Mouse (Mus musculus) heart, embryonic 15.5 days (tissue): ENCODE measurements at regions not wholly inside any gene's neighbourhood (a gene's known extent, or its start where the extent isn't known, plus 50 kb on each side); places are given as distances from the start of the nearest gene placed in this dataset.

Experiments
- ATAC-seq: fragments of 200-750 bp; cut with Nextera tagmentation; replicated peaks from 2 replicates; pipeline ENCODE4 v1.8.0; 2017; ENCODE audit warnings: low read depth, moderate TSS enrichment; ENCODE audit not compliant: insufficient number of reproducible peaks, insufficient read depth, low FRiP score
- H3K27ac ChIP-seq: fragments of 300-500 bp; sonication (generic); 2 replicates; pipeline ENCODE4 v1.5.1; 2015; ENCODE audit warnings: mild to moderate bottlenecking, inconsistent platforms
- H3K27me3 ChIP-seq: fragments of 300-500 bp; sonication (generic); 2 replicates; pipeline ENCODE4 v1.6.1; 2015; ENCODE audit warnings: inconsistent platforms
- H3K36me3 ChIP-seq: fragments of 300-500 bp; sonication (generic); 2 replicates; pipeline ENCODE4 v1.6.1; 2015; ENCODE audit warnings: mild to moderate bottlenecking, inconsistent platforms
- H3K4me1 ChIP-seq: fragments of 300-500 bp; sonication (generic); replicated peaks from 2 replicates; pipeline ENCODE4 v1.6.1; 2015; ENCODE audit warnings: inconsistent platforms
- H3K4me2 ChIP-seq: fragments of 300-500 bp; sonication (generic); 2 replicates; pipeline ENCODE4 v1.6.1; 2015; ENCODE audit warnings: inconsistent platforms, mild to moderate bottlenecking, moderate library complexity
- H3K4me3 ChIP-seq: fragments of 300-500 bp; sonication (generic); 2 replicates; pipeline ENCODE4 v1.5.1; 2015; ENCODE audit warnings: mild to moderate bottlenecking, inconsistent platforms
- H3K9ac ChIP-seq: fragments of 300-500 bp; sonication (generic); 2 replicates; pipeline ENCODE4 v1.6.1; 2015; ENCODE audit warnings: mild to moderate bottlenecking, inconsistent platforms
- H3K9me3 ChIP-seq: fragments of 300-500 bp; sonication (generic); replicated peaks from 2 replicates; pipeline ENCODE4 v1.6.1; 2016; ENCODE audit warnings: inconsistent platforms
- WGBS: fragments of 180-500 bp; shearing (Covaris S2); methylation state at CpG from one replicate; pipeline ENCODE4 v1.1.7; 2015; ENCODE audit warnings: mixed read lengths; 5-methylcytosine and 5-hydroxymethylcytosine counted together

- no peak overlapping the region for H3K4me3 ChIP-seq
- no peaks in the 10 kb centered on the region for H3K4me1 ChIP-seq
- WGBS, result 66% methylated on average over 3 of the region's 3 CpGs
- H3K27ac ChIP-seq, result no peak overlapping the region
- no peaks in the 10 kb centered on the region for H3K36me3 ChIP-seq
- H3K9me3 ChIP-seq, result no peaks in the 10 kb centered on the region
- no peak overlapping the region for H3K9ac ChIP-seq
- H3K27me3 ChIP-seq, result no peaks in the 10 kb centered on the region
- no peak overlapping the region for H3K4me2 ChIP-seq
- ATAC-seq, result no peak
These were observed 102.9 kb upstream of the Fut8 start for GRCm38 (mm10) chr12:77135067-77135466.

GRCm38 (mm10) chr12:77134306-77135010 is 103.5 kb upstream of the Fut8 start:
- H3K27ac ChIP-seq, result no peak overlapping the region
- no peak for ATAC-seq
- no peaks in the 10 kb centered on the region for H3K4me1 ChIP-seq
- H3K9ac ChIP-seq, result no peak overlapping the region
- no peaks in the 10 kb centered on the region for H3K9me3 ChIP-seq
- WGBS, result 45% methylated on average over 9 of the region's 9 CpGs
- no peaks in the 10 kb centered on the region for H3K36me3 ChIP-seq
- H3K4me2 ChIP-seq, result no peak overlapping the region
- no peaks in the 10 kb centered on the region for H3K27me3 ChIP-seq
- H3K4me3 ChIP-seq, result no peak overlapping the region

- H3K4me1 ChIP-seq, result no peaks in the 10 kb centered on the region
- no peak for ATAC-seq
- H3K9ac ChIP-seq, result no peak overlapping the region
- 69% methylated on average over 5 of the region's 5 CpGs for WGBS
- H3K4me2 ChIP-seq, result no peak overlapping the region
- H3K27ac ChIP-seq, result no peak overlapping the region
- no peaks in the 10 kb centered on the region for H3K36me3 ChIP-seq
- no peaks in the 10 kb centered on the region for H3K9me3 ChIP-seq
- no peaks in the 10 kb centered on the region for H3K27me3 ChIP-seq
- no peak overlapping the region for H3K4me3 ChIP-seq
These were observed 104.2 kb upstream of the Fut8 start for GRCm38 (mm10) chr12:77133465-77134305.

- Histone ChIP-seq H3K9ac (no peak overlapping the region), H3K4me1 (no peaks in the 10 kb centered on the region), H3K27me3 (no peaks in the 10 kb centered on the region), H3K4me2 (no peak overlapping the region), H3K27ac (no peak overlapping the region), H3K4me3 (no peak overlapping the region), H3K9me3 (no peaks in the 10 kb centered on the region), H3K36me3 (no peaks in the 10 kb centered on the region)
- ATAC-seq, result no peak
- 55% methylated on average over 7 of the region's 7 CpGs for WGBS
These were observed 106.6 kb upstream of the Fut8 start for GRCm38 (mm10) chr12:77131328-77131727.

- no peak overlapping the region for H3K27ac ChIP-seq
These were observed 107.4 kb upstream of the Fut8 start for GRCm38 (mm10) chr12:77130526-77130925.

GRCm38 (mm10) chr12:77124267-77124666 is 113.7 kb upstream of the Fut8 start:
- WGBS, result 65% methylated on average over 1 of the region's 1 CpGs
- Histone ChIP-seq H3K9me3 (no peaks in the 10 kb centered on the region), H3K4me1 (no peaks in the 10 kb centered on the region), H3K9ac (no peak overlapping the region), H3K4me2 (no peak overlapping the region), H3K27me3 (no peaks in the 10 kb centered on the region), H3K27ac (no peak overlapping the region), H3K4me3 (no peak overlapping the region), H3K36me3 (no peaks in the 10 kb centered on the region)
- ATAC-seq, result no peak

More at GRCm38 (mm10) chr12:77130526-77130925, 107.4 kb upstream of the Fut8 start:
- no peak overlapping the region for H3K9ac ChIP-seq
- no peaks in the 10 kb centered on the region for H3K36me3 ChIP-seq
- 60% methylated on average over 6 of the region's 6 CpGs for WGBS
- no peaks in the 10 kb centered on the region for H3K9me3 ChIP-seq
- H3K4me2 ChIP-seq, result no peak overlapping the region
- H3K4me1 ChIP-seq, result no peaks in the 10 kb centered on the region
- H3K4me3 ChIP-seq, result no peak overlapping the region
- no peaks in the 10 kb centered on the region for H3K27me3 ChIP-seq
- ATAC-seq, result no peak

GRCm38 (mm10) chr12:77113516-77113915 is 124.4 kb upstream of the Fut8 start:
- Histone ChIP-seq H3K27ac (no peak overlapping the region), H3K9me3 (no peaks in the 10 kb centered on the region), H3K36me3 (no peaks in the 10 kb centered on the region), H3K9ac (no peak overlapping the region), H3K27me3 (no peaks in the 10 kb centered on the region), H3K4me2 (no peak overlapping the region), H3K4me3 (no peak overlapping the region), H3K4me1 (no peaks in the 10 kb centered on the region)
- no peak for ATAC-seq
- WGBS, result 57% methylated on average over 2 of the region's 2 CpGs

- WGBS, result 72% methylated on average over 2 of the region's 2 CpGs
- no peaks in the 10 kb centered on the region for H3K9me3 ChIP-seq
- no peak overlapping the region for H3K27ac ChIP-seq
- no peak overlapping the region for H3K4me3 ChIP-seq
- no peaks in the 10 kb centered on the region for H3K27me3 ChIP-seq
- no peak overlapping the region for H3K9ac ChIP-seq
- no peaks in the 10 kb centered on the region for H3K4me1 ChIP-seq
- no peaks in the 10 kb centered on the region for H3K36me3 ChIP-seq
- H3K4me2 ChIP-seq, result no peak overlapping the region
- ATAC-seq, result no peak
These were observed 125.8 kb upstream of the Fut8 start for GRCm38 (mm10) chr12:77112133-77112532.

- Histone ChIP-seq H3K27ac (no peak overlapping the region), H3K9me3 (no peaks in the 10 kb centered on the region), H3K4me1 (no peaks in the 10 kb centered on the region), H3K36me3 (no peaks in the 10 kb centered on the region), H3K9ac (no peak overlapping the region), H3K27me3 (no peaks in the 10 kb centered on the region), H3K4me3 (no peak overlapping the region), H3K4me2 (no peak overlapping the region)
- no peak for ATAC-seq
- WGBS, result 74% methylated on average over 3 of the region's 3 CpGs
These were observed 130.7 kb upstream of the Fut8 start for GRCm38 (mm10) chr12:77107251-77107650.

- Histone ChIP-seq H3K4me2 (no peak overlapping the region), H3K4me3 (no peak overlapping the region), H3K4me1 (no peaks in the 10 kb centered on the region), H3K9ac (no peak overlapping the region), H3K27me3 (no peaks in the 10 kb centered on the region), H3K27ac (no peak overlapping the region), H3K9me3 (no peaks in the 10 kb centered on the region), H3K36me3 (no peaks in the 10 kb centered on the region)
- ATAC-seq, result no peak
- 76% methylated on average over 4 of the region's 4 CpGs for WGBS
These were observed 131.9 kb upstream of the Fut8 start for GRCm38 (mm10) chr12:77105887-77106600.

GRCm38 (mm10) chr12:77100482-77100881 is 137.4 kb upstream of the Fut8 start:
- no peak overlapping the region for H3K27ac ChIP-seq
- H3K4me2 ChIP-seq, result no peak overlapping the region
- no peak overlapping the region for H3K9ac ChIP-seq
- H3K36me3 ChIP-seq, result no peaks in the 10 kb centered on the region
- 81% methylated on average over 2 of the region's 2 CpGs for WGBS
- H3K27me3 ChIP-seq, result no peaks in the 10 kb centered on the region
- ATAC-seq, result no peak
- no peaks in the 10 kb centered on the region for H3K9me3 ChIP-seq
- no peaks in the 10 kb centered on the region for H3K4me1 ChIP-seq
- H3K4me3 ChIP-seq, result no peak overlapping the region
